Mouse (Mus musculus) stomach, postnatal 0 days (tissue): ENCODE data around the gene Grk4.

Experiments used
- CTCF ChIP-seq: IDR thresholded peaks from 2 replicates; pipeline ENCODE4 v1.5.1; 2016; ENCODE audit warnings: antibody characterized with exemption, low read depth, mild to moderate bottlenecking, moderate library complexity
- EP300 ChIP-seq: optimal IDR thresholded peaks from 2 replicates; pipeline ENCODE3; 2016; ENCODE audit warnings: antibody characterized with exemption

DNA sequence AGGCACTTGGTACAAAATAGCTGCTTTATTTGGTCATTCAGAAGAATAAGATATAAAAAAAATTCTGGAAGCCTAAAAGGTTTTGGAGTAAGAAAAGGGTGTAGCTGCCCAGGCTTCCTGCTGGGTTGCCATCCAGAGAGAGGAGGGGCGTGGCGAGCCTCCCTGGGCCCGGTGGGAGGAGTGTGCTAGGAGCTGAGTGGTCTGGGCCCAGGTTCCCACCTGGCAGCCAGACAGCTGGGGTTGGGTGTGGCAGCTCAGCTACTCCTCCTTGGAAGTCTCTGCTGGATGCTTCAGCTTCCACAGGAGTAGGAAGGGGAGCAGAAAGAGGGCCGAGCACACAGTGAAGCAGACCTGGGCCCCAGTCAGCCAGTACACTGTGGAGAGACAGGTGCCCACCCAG lies 26.5 kb upstream of the Grk4 start:
- TF ChIP-seq CTCF: no peak
- TF ChIP-seq EP300: no peak
